Mouse (Mus musculus) heart, embryonic 10.5 days (tissue): ENCODE measurements around the gene Foxo3. TPM values are rescaled to one million over a fixed set of nuclear protein-coding genes. Genes with fewer than 3 reads are reported as not detected.

Experiments used
- DNase-seq: peaks from one replicate; pipeline ENCODE4 v3.0.0-alpha.2; 2017; ENCODE audit warnings: low spot score
- H3K27ac ChIP-seq: fragments of 300-500 bp; sonication (generic); 2 replicates; pipeline ENCODE4 v1.5.1; 2016; ENCODE audit warnings: mild to moderate bottlenecking
- H3K27me3 ChIP-seq: fragments of 300-500 bp; sonication (generic); 2 replicates; pipeline ENCODE4 v1.6.1; 2016; ENCODE audit warnings: mild to moderate bottlenecking; ENCODE audit not compliant: poor library complexity, insufficient read depth, severe bottlenecking
- H3K36me3 ChIP-seq: fragments of 300-500 bp; sonication (generic); 2 replicates; pipeline ENCODE4 v1.6.1; 2016; ENCODE audit warnings: mild to moderate bottlenecking, moderate library complexity
- H3K4me1 ChIP-seq: fragments of 300-500 bp; sonication (generic); 2 replicates; pipeline ENCODE4 v1.6.1; 2016; ENCODE audit warnings: mild to moderate bottlenecking
- H3K4me3 ChIP-seq: fragments of 300-500 bp; sonication (generic); 2 replicates; pipeline ENCODE4 v1.5.1; 2016; ENCODE audit warnings: mild to moderate bottlenecking, moderate library complexity
- H3K9me3 ChIP-seq: fragments of 300-500 bp; sonication (generic); 2 replicates; pipeline ENCODE4 v1.6.1; 2016; ENCODE audit warnings: mild to moderate bottlenecking, moderate library complexity
- WGBS: fragments of 180-500 bp; shearing (Covaris S2); methylation state at CpG from one replicate; pipeline ENCODE4 v1.1.7; 2016; 5-methylcytosine and 5-hydroxymethylcytosine counted together
- polyA plus RNA-seq: library from polyadenylated mRNA; unstranded; fragments of >200 nt; fragmentation: Nextera tagmentation; extraction: Ambion mirVana; gene quantifications from 2 replicates; pipeline ENCODE4 v1.2.1, GENCODE M21; 2016

Gene Foxo3
- polyA plus RNA-seq, result 3.4 and 4.3 TPM in 2 replicates

GRCm38 (mm10) chr10:42276507-42277345 lies at the start of gene Foxo3:
Gene Foxo3 (minus strand): TSS chr10:42276755.
- Histone ChIP-seq H3K4me3 (peak within 1 kb of the TSS; percentile 90), H3K27ac (peak within 1 kb of the TSS; percentile 94), H3K27me3 (peaks cover 7% of the 10 kb centered on the region), H3K9me3 (no peaks in the 10 kb centered on the region), H3K4me1 (peaks cover 37% of the 10 kb centered on the region), H3K36me3 (no peaks in the 10 kb centered on the region)
- under 1% methylated on average over 86 of the region's 88 CpGs for WGBS
- DNase-seq, result peak; percentile 95

GRCm38 (mm10) chr10:42325305-42325704 lies 48.8 kb upstream of the Foxo3 start:
- DNase-seq, result no peak
- no peak overlapping the region for H3K4me3 ChIP-seq
- no peaks in the 10 kb centered on the region for H3K4me1 ChIP-seq
- no peaks in the 10 kb centered on the region for H3K9me3 ChIP-seq
- H3K36me3 ChIP-seq, result no peaks in the 10 kb centered on the region
- no peaks in the 10 kb centered on the region for H3K27me3 ChIP-seq
- no peak overlapping the region for H3K27ac ChIP-seq
- WGBS, result 92% methylated on average over 10 of the region's 10 CpGs

- Histone ChIP-seq H3K27me3 (no peaks in the 10 kb centered on the region), H3K27ac (no peak overlapping the region), H3K9me3 (no peaks in the 10 kb centered on the region), H3K36me3 (no peaks in the 10 kb centered on the region), H3K4me3 (no peak overlapping the region), H3K4me1 (no peaks in the 10 kb centered on the region)
- DNase-seq, result no peak
Observed at GRCm38 (mm10) chr10:42323978-42324377, 47.4 kb upstream of the Foxo3 start.

- H3K36me3 ChIP-seq, result peaks cover 8% of the 10 kb centered on the region; the same call in 1 of the 2 replicates
- H3K4me3 ChIP-seq, result no peak overlapping the region; the same call in 1 of the 2 replicates
- 0 out of 2 replicates have a peak, but pooled peaks cover 3% of the 10 kb centered on the region for H3K4me1 ChIP-seq
- no peak for DNase-seq
- WGBS, result 64% methylated on average over 22 of the region's 22 CpGs
- no peak overlapping the region for H3K27ac ChIP-seq
- H3K27me3 ChIP-seq, result no peaks in the 10 kb centered on the region
- no peaks in the 10 kb centered on the region for H3K9me3 ChIP-seq
Observed at GRCm38 (mm10) chr10:42313222-42313786, 36.7 kb upstream of the Foxo3 start.

- 45% methylated on average over 1 of the region's 1 CpGs for WGBS
- H3K36me3 ChIP-seq, result peaks cover 8% of the 10 kb centered on the region; the same call in 1 of the 2 replicates
- no peaks in the 10 kb centered on the region for H3K4me1 ChIP-seq
- no peak overlapping the region for H3K27ac ChIP-seq
- 0 out of 2 replicates have a peak, but pooled peaks cover 2% of the 10 kb centered on the region for H3K27me3 ChIP-seq
- no peak overlapping the region for H3K4me3 ChIP-seq
- H3K9me3 ChIP-seq, result no peaks in the 10 kb centered on the region
- no peak for DNase-seq
Observed at GRCm38 (mm10) chr10:42312557-42312956, 36.0 kb upstream of the Foxo3 start.

GRCm38 (mm10) chr10:42308687-42308987 lies 32.1 kb upstream of the Foxo3 start:
- H3K4me3 ChIP-seq, result peak overlapping the region; percentile 45
- H3K27me3 ChIP-seq, result peaks cover 7% of the 10 kb centered on the region; the same call in 1 of the 2 replicates
- H3K9me3 ChIP-seq, result no peaks in the 10 kb centered on the region
- no peak overlapping the region for H3K27ac ChIP-seq
- no peaks in the 10 kb centered on the region; the same call in 1 of the 2 replicates for H3K36me3 ChIP-seq
- WGBS, result 29% methylated on average over 8 of the region's 8 CpGs
- no peak for DNase-seq
- H3K4me1 ChIP-seq, result no peaks in the 10 kb centered on the region

- Histone ChIP-seq H3K4me1 (no peaks in the 10 kb centered on the region), H3K27ac (no peak overlapping the region), H3K9me3 (no peaks in the 10 kb centered on the region), H3K27me3 (peaks cover 7% of the 10 kb centered on the region; the same call in 1 of the 2 replicates), H3K36me3 (no peaks in the 10 kb centered on the region; the same call in 1 of the 2 replicates), H3K4me3 (peak overlapping the region; percentile 45)
- 8% methylated on average over 20 of the region's 20 CpGs for WGBS
- DNase-seq, result peak; percentile 88
Observed at GRCm38 (mm10) chr10:42307980-42308686, 31.6 kb upstream of the Foxo3 start.

GRCm38 (mm10) chr10:42306422-42306821 lies 29.9 kb upstream of the Foxo3 start:
- H3K4me3 ChIP-seq, result no peak overlapping the region
- H3K27ac ChIP-seq, result no peak overlapping the region
- 87% methylated on average over 8 of the region's 8 CpGs for WGBS
- no peaks in the 10 kb centered on the region for H3K36me3 ChIP-seq
- no peaks in the 10 kb centered on the region for H3K9me3 ChIP-seq
- no peak for DNase-seq
- peaks cover 7% of the 10 kb centered on the region; the same call in 1 of the 2 replicates for H3K27me3 ChIP-seq
- H3K4me1 ChIP-seq, result no peaks in the 10 kb centered on the region

GRCm38 (mm10) chr10:42300805-42301204 lies 24.2 kb upstream of the Foxo3 start:
- no peak for DNase-seq
- no peaks in the 10 kb centered on the region for H3K9me3 ChIP-seq
- H3K4me1 ChIP-seq, result 0 out of 2 replicates have a peak, but pooled peaks cover 4% of the 10 kb centered on the region
- no peak overlapping the region for H3K27ac ChIP-seq
- WGBS, result 53% methylated on average over 4 of the region's 4 CpGs
- H3K27me3 ChIP-seq, result peaks cover 6% of the 10 kb centered on the region; the same call in 1 of the 2 replicates
- no peak overlapping the region for H3K4me3 ChIP-seq
- H3K36me3 ChIP-seq, result no peaks in the 10 kb centered on the region

GRCm38 (mm10) chr10:42299967-42300366 lies 23.4 kb upstream of the Foxo3 start:
- WGBS, result 66% methylated on average over 7 of the region's 7 CpGs
- H3K27ac ChIP-seq, result no peak overlapping the region
- H3K4me3 ChIP-seq, result no peak overlapping the region
- H3K9me3 ChIP-seq, result no peaks in the 10 kb centered on the region
- no peak for DNase-seq
- peaks cover 6% of the 10 kb centered on the region; the same call in 1 of the 2 replicates for H3K27me3 ChIP-seq
- no peaks in the 10 kb centered on the region for H3K36me3 ChIP-seq
- H3K4me1 ChIP-seq, result 0 out of 2 replicates have a peak, but pooled peaks cover 4% of the 10 kb centered on the region

- WGBS, result 88% methylated on average over 6 of the region's 6 CpGs
- Histone ChIP-seq H3K4me3 (no peak overlapping the region), H3K4me1 (0 out of 2 replicates have a peak, but pooled peaks cover 4% of the 10 kb centered on the region), H3K27ac (no peak overlapping the region), H3K36me3 (no peaks in the 10 kb centered on the region), H3K27me3 (peaks cover 6% of the 10 kb centered on the region; the same call in 1 of the 2 replicates), H3K9me3 (no peaks in the 10 kb centered on the region)
- DNase-seq, result no peak
Observed at GRCm38 (mm10) chr10:42299426-42299825, 22.9 kb upstream of the Foxo3 start.

GRCm38 (mm10) chr10:42297954-42298353 lies 21.4 kb upstream of the Foxo3 start:
- no peak for DNase-seq
- H3K27ac ChIP-seq, result no peak overlapping the region
- peaks cover 13% of the 10 kb centered on the region for H3K4me1 ChIP-seq
- no peaks in the 10 kb centered on the region for H3K36me3 ChIP-seq
- no peaks in the 10 kb centered on the region for H3K9me3 ChIP-seq
- WGBS, result 85% methylated on average over 1 of the region's 1 CpGs
- peaks cover 6% of the 10 kb centered on the region; the same call in 1 of the 2 replicates for H3K27me3 ChIP-seq
- no peak overlapping the region for H3K4me3 ChIP-seq
